Mouse (Mus musculus): ENCODE data around the gene Igfbp7.

DNA sequence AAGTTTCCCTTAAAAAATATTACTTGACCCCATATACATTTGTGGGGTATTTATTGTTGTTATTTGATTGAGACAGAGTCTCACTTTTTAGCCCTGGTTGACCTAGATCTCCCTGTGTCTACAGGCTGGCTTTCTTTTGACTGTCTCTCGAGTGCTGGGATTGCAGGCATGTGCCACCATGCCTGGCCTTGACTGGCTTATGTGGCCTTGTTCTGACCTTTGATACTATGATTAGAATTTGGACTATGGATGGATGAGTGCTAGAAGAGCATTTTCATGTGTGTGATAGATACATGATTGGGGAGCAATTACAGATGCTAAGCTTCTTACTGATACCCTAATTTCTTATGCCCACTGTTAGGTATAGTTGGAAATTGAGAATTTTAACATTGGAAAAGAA lies 82.9 kb downstream of the Igfbp7 start:
- TF ChIP-seq POLR2A (IDR thresholded peaks at IDR 0.05; ENCODE audit: low read depth, low read length) (no peak), CTCF (conservative IDR thresholded peaks at IDR 0.05; ENCODE audit: insufficient read depth, insufficient read length, low read depth, low read length) (no peak)
